Mouse (Mus musculus) E14TG2a.4 (cell line): ENCODE data around the gene Slc25a42.
"Not testable (repeated sequence)": the region's sequence is repeated elsewhere in the genome, so short reads cannot be mapped to it uniquely, and the experiment has no call there.

ENCODE experiments used
- H3K27me3 ChIP-seq: 2 replicates; pipeline ENCODE4 v1.6.1; 2014; ENCODE audit warnings: low read length, control low read depth; ENCODE audit not compliant: insufficient read depth
- H3K36me3 ChIP-seq: 2 replicates; pipeline ENCODE4 v1.6.1; 2014; ENCODE audit warnings: low read length, control low read depth; ENCODE audit not compliant: insufficient read depth
- H3K4me1 ChIP-seq: replicated peaks from 2 replicates; pipeline ENCODE4 v1.6.1; 2014; ENCODE audit warnings: low read depth, low read length, control low read depth
- H3K4me3 ChIP-seq: replicated peaks from 2 replicates; pipeline ENCODE4 v1.5.1; 2014; ENCODE audit warnings: mild to moderate bottlenecking, low read length
- H3K9me3 ChIP-seq: 2 replicates; pipeline ENCODE4 v1.6.1; 2014; ENCODE audit warnings: low read length, control low read depth
- CTCF ChIP-seq: conservative IDR thresholded peaks from 2 replicates; pipeline ENCODE4 v1.5.1; 2014; ENCODE audit warnings: low read length
- NANOG ChIP-seq: IDR thresholded peaks from 2 replicates; pipeline ENCODE4 v1.6.1; 2014; ENCODE audit warnings: borderline replicate concordance, low read length, mixed read lengths
- POU5F1 ChIP-seq: IDR thresholded peaks from 2 replicates; pipeline ENCODE4 v1.6.1; 2014; ENCODE audit warnings: low read length, borderline replicate concordance

Gene Slc25a42

DNA sequence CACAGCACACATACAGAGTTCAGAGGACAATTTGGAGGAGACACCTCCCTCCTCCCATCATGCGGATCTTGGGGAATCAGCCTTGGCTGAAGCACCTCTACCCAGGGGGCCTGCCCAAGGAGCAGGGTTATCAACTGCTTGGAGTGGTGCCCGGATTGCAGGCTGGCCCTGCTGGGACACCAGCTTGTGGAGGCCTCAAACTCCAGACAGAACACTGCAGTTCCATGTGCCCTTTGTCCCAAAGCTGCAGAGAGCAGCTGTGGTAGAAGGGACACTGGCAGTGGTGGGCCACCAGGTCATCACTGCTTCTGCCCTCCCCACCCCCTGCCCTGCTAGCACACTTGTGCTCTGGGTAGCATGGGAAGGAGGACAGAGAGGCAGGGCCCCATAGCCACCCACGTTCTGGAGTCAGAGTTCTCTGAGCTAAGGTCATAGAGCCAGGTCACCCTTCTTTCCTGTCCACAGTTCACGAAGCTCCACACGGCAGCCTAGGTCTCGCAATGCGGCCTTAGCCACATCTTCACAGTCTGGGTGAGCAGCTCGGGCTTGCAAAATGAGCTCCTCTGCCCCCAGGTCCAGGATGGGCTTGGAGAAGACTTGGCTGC is 8.2 kb upstream of the Slc25a42 start:
- Histone ChIP-seq H3K4me1 (peaks cover 42% of the 10 kb centered on the region), H3K4me3 (no peak overlapping the region), H3K27me3 (peaks cover 9% of the 10 kb centered on the region), H3K9me3 (no peaks in the 10 kb centered on the region), H3K36me3 (peaks cover 55% of the 10 kb centered on the region)
- TF ChIP-seq POU5F1 (no peak), NANOG (no peak), CTCF (no peak)

GRCm38 (mm10) chr8:70219107-70219684 is 7.1 kb upstream of the Slc25a42 start:
- H3K4me1 ChIP-seq: peaks cover 35% of the 10 kb centered on the region
- H3K9me3 ChIP-seq: no peaks in the 10 kb centered on the region
- no peak overlapping the region for H3K4me3 ChIP-seq
- no peak for TF ChIP-seq CTCF
- TF ChIP-seq NANOG: no peak
- TF ChIP-seq POU5F1: no peak
- H3K27me3 ChIP-seq: peaks cover 9% of the 10 kb centered on the region
- H3K36me3 ChIP-seq: peaks cover 44% of the 10 kb centered on the region

DNA sequence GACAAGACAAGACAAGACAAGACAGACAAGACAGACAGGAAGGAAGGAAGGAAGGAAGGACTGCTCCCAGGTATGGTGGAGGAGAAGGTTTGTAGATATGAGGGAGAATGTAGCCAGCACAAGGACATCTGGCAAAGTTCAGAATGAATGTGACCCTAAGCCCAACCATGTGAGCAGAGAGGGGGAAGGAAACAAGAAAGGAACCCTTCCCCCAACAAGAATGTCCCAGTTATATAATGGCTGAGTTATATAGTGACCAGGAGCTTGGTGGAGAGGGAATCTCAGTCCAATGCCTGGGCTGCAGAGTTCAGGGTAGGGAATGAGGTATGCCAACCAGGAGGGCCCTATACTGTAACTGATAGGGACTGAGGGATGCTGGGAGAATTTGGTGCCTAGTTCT is 5.3 kb upstream of the Slc25a42 start:
- H3K27me3 ChIP-seq: peaks cover 9% of the 10 kb centered on the region
- TF ChIP-seq CTCF (no peak), NANOG (no peak), POU5F1 (no peak)
- H3K4me1 ChIP-seq: peaks cover 28% of the 10 kb centered on the region
- H3K36me3 ChIP-seq: peaks cover 26% of the 10 kb centered on the region
- no peaks in the 10 kb centered on the region for H3K9me3 ChIP-seq
- no peak overlapping the region for H3K4me3 ChIP-seq

GRCm38 (mm10) chr8:70216566-70216965 is 4.5 kb upstream of the Slc25a42 start:
- H3K27me3 ChIP-seq: peaks cover 9% of the 10 kb centered on the region
- TF ChIP-seq POU5F1: no peak
- TF ChIP-seq CTCF: no peak
- no peak for TF ChIP-seq NANOG
- peaks cover 24% of the 10 kb centered on the region for H3K4me1 ChIP-seq
- H3K4me3 ChIP-seq: no peak overlapping the region
- peaks cover 18% of the 10 kb centered on the region for H3K36me3 ChIP-seq
- no peaks in the 10 kb centered on the region for H3K9me3 ChIP-seq

DNA sequence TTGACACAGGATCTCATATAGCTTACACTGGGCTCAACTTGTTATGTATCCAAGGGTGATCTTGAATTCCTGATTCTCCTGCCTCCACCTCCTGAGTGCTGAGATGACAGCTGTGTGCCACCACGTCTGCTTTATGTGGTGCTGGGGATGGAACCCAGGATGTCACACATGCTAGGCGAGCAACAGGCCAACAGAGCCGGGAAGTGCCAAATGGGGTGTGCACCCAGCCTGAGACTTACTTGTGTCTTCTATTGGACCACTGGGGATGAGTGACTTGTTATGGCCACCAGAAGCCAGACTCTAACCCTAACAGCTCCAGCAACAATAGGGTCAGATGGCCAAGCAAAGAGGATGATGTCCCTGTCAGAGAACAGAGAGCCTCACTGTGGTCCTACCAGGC is 4.1 kb upstream of the Slc25a42 start:
- Histone ChIP-seq H3K4me1 (peaks cover 28% of the 10 kb centered on the region), H3K36me3 (peaks cover 14% of the 10 kb centered on the region)
- H3K9me3 ChIP-seq, H3K4me3 ChIP-seq, H3K27me3 ChIP-seq: not testable (repeated sequence)

DNA sequence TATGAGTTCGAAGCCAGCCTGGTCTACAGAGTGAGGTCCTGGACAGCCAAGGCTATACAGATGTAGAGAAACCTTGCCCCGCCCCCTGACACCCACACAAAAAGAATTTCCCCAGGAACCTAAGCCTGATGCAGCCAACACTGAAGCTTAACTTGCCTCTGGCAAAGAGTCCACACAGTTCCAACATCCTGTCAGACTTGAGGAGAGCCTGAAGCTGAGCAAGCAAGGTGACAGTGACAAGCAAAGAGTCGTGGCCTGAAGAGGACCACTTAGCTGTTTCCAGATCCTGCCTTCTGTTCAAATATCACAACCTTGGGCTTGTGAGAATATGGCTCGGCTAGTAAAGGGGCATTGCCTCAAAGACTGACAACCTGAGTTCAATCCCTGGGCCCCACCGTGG is 3.0 kb upstream of the Slc25a42 start:
- peaks cover 3% of the 10 kb centered on the region; the same call in 1 of the 2 replicates for H3K36me3 ChIP-seq
- no peak for TF ChIP-seq CTCF
- TF ChIP-seq NANOG: no peak
- TF ChIP-seq POU5F1: no peak
- H3K4me1 ChIP-seq: peaks cover 39% of the 10 kb centered on the region
- H3K27me3 ChIP-seq: peaks cover 9% of the 10 kb centered on the region
- no peak overlapping the region for H3K4me3 ChIP-seq
- no peaks in the 10 kb centered on the region for H3K9me3 ChIP-seq

DNA sequence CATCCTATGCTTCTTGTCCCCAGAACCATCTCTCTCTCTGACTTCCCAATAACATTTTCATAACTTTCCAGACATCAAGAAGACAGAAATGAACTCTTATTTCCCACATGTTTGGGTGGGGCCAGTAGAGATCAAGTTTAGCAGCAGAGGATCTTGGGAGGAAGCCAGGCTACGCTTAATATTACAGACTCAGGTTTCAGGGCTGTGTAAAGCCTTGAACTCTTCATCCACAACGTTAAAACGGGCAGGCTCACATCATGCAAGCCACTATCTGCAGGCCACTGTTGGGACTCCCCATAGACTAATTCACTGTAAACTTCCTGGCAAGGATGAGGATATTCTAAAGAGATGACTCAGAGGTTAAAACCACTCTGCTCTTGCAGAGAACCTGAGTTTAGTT is 2.3 kb upstream of the Slc25a42 start:
- TF ChIP-seq CTCF (no peak), NANOG (no peak), POU5F1 (no peak)
- no peaks in the 10 kb centered on the region for H3K9me3 ChIP-seq
- peaks cover 39% of the 10 kb centered on the region for H3K4me1 ChIP-seq
- no peak overlapping the region for H3K4me3 ChIP-seq
- no peaks in the 10 kb centered on the region for H3K36me3 ChIP-seq
- peaks cover 9% of the 10 kb centered on the region for H3K27me3 ChIP-seq

DNA sequence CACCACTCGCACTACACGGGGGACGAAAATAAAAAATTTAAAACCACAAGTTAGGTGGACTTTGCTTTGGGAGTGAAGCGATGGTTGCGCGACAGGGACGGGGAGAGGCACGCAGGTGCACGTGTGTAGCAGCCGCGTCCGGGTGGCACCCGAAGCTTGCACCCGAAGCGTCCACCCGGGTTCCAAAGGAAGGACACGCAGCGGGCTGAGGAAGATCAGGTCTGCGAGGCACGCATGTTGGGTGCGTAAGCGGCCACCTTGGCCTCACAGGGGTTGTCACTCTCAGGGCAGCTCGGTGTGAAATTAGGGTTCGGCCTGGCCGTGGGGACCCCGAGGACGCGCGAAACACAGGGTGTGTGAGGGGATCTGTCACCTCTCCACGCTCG is 386 bp downstream of the Slc25a42 start:
- H3K36me3 ChIP-seq: no peaks in the 10 kb centered on the region
- peaks cover 40% of the 10 kb centered on the region for H3K4me1 ChIP-seq
- TF ChIP-seq CTCF (no peak), NANOG (no peak), POU5F1 (no peak)
- H3K9me3 ChIP-seq: no peaks in the 10 kb centered on the region
- H3K4me3 ChIP-seq: peak overlapping the region; percentile 86
- peaks cover 3% of the 10 kb centered on the region for H3K27me3 ChIP-seq

DNA sequence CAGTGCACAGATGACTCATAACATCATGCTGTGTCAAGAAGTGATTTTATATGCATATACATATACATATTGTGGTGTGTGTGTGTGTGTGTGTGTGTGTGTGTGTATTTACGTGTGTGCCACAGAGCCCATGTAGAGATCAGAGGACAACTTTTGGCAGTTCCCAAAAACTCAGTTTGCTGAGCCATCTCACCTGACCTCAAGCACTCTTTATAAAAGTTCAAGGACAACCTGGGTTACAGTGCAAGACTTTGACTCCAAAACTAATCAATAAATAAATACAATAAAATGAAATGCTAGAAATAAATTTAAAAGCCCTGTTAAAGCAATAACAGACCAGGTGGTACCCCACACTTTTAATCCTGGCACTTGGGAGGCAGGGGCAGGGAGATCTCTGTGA is 830 bp downstream of the Slc25a42 start:
- TF ChIP-seq NANOG (no peak), POU5F1 (no peak), CTCF (no peak)
- H3K27me3 ChIP-seq: no peaks in the 10 kb centered on the region
- peak overlapping the region; percentile 86 for H3K4me3 ChIP-seq
- peaks cover 40% of the 10 kb centered on the region for H3K4me1 ChIP-seq
- H3K9me3 ChIP-seq: no peaks in the 10 kb centered on the region
- no peaks in the 10 kb centered on the region for H3K36me3 ChIP-seq
